Mouse (Mus musculus): ENCODE results near the gene Mbnl1. TPM values are rescaled to one million over a fixed set of nuclear protein-coding genes. Genes with fewer than 3 reads are reported as not detected.
"Not testable (repeated sequence)": the region's sequence is repeated elsewhere in the genome, so short reads cannot be mapped to it uniquely, and the experiment has no call there.

Gene Mbnl1
- 46.9 and 56.2 TPM in 2 replicates for polyA plus RNA-seq (2016; fragmentation: Nextera tagmentation; extraction: Ambion mirVana)

DNA sequence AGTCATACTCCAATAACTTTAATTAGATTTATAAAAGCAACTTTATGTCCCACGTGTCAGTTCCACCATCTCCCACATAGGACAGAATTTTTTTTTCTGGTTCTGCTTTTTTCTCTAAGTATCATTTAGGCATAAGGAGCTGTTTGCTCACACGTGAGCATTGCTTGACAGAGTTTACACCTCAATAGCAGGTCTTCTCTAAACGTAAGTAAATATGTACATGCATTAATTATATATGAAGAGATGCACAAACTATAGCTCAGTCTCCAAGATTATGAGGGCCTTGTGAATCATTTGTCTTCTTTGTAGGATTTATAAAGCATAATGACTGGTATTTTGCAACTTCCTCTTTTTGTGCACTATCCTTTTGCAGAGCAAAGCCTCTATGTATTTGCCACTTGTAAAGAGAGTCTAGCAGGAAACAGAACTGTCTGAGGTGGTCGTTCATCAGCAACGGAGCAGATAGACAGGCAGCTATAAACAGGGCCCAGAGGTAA, at the start of gene Mbnl1:
Mbnl1 (plus strand) TSS at position 150 of the 497 bp plus-strand sequence.
- Histone ChIP-seq H3K27me3 (no peaks in the 10 kb centered on the region), H3K9ac (no peak within 1 kb of the TSS), H3K36me3 (no peaks in the 10 kb centered on the region), H3K4me3 (no peak within 1 kb of the TSS), H3K4me2 (replicated peaks) (no peak within 1 kb of the TSS), H3K27ac (no peak within 1 kb of the TSS), H3K9me3 (replicated peaks) (no peaks in the 10 kb centered on the region), H3K4me1 (no peaks in the 10 kb centered on the region)
- WGBS: 73% methylated on average over 5 of the region's 5 CpGs
- no peak for ATAC-seq (ENCODE audit: low FRiP score)

DNA sequence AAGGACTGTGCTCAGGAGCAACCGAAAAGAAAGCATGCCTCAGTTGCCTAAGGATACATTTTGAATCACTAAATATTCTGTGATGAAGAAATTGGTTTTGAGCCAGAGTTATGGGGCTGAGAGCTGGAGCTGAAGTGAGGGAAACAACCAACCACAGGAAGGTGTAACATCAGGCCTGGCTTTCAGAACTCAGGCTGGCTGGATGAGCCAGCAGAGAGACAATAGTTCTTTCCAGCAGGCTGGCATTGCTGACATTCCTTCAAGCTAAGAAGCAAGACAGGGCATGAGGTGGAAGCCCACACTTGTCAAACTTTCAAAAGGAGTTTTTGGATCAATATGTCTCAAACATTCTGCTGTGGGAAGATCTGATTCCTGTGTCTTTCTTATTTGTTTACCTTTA, 48.5 kb upstream of the Mbnl1 start:
- H3K9ac ChIP-seq: no peak overlapping the region
- no peaks in the 10 kb centered on the region for H3K36me3 ChIP-seq
- H3K4me3 ChIP-seq: no peak overlapping the region
- WGBS: 87% methylated on average over 1 of the region's 1 CpGs
- no peak overlapping the region for H3K4me2 ChIP-seq (replicated peaks)
- ATAC-seq (ENCODE audit: low FRiP score): no peak
- H3K27me3 ChIP-seq: no peaks in the 10 kb centered on the region
- H3K4me1 ChIP-seq: no peaks in the 10 kb centered on the region
- H3K9me3 ChIP-seq (replicated peaks): no peaks in the 10 kb centered on the region
- H3K27ac ChIP-seq: no peak overlapping the region

DNA sequence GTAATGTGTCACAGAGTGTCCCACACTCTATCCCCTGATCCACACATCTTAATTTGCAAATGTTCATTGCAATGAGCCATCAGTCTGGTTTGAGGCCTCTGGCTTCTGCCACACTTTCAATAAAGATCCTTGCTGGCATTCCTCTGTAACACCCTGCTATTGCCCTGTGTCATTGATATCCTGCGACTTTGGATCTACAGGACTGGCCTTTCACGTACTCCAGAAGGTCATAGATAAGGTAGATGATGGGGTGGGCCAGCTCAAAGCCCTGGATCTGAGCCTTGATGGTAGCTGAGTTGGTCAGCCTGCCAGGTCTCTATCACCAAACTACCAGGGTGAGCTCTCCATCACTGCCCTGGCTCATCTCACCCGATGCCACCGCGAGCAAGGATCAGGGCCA, 43.6 kb upstream of the Mbnl1 start:
- no peak for ATAC-seq (ENCODE audit: low FRiP score)
- Histone ChIP-seq H3K4me1 (no peaks in the 10 kb centered on the region), H3K36me3 (no peaks in the 10 kb centered on the region), H3K4me3 (no peak overlapping the region), H3K9ac (no peak overlapping the region), H3K27ac (no peak overlapping the region), H3K9me3 (replicated peaks) (no peaks in the 10 kb centered on the region), H3K4me2 (replicated peaks) (no peak overlapping the region), H3K27me3 (no peaks in the 10 kb centered on the region)
- WGBS: 95% methylated on average over 5 of the region's 5 CpGs

DNA sequence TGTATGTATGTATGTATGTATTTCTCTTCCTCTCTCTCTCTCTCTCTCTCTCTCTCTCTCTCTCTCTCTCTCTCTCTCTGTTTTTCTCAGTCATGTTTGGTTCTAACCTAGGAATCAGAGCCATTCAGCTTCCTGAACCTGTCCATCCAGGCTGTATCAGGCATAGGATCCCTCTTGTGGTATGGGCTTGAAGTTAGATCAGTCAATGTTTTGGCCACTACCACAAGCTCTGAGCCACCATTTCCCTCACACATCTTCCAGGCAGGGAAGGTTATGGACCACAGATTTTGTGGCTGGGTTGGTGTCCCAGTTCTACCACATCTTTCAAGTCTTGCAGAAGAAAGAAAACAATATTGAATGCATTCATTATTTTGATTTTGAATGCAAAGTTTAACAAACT, 35.4 kb upstream of the Mbnl1 start:
- Histone ChIP-seq H3K4me2 (replicated peaks) (no peak overlapping the region), H3K9ac (no peak overlapping the region), H3K9me3 (replicated peaks) (no peaks in the 10 kb centered on the region), H3K4me1 (no peaks in the 10 kb centered on the region), H3K36me3 (no peaks in the 10 kb centered on the region), H3K4me3 (no peak overlapping the region), H3K27me3 (no peaks in the 10 kb centered on the region), H3K27ac (no peak overlapping the region)
- no peak for ATAC-seq (ENCODE audit: low FRiP score)

DNA sequence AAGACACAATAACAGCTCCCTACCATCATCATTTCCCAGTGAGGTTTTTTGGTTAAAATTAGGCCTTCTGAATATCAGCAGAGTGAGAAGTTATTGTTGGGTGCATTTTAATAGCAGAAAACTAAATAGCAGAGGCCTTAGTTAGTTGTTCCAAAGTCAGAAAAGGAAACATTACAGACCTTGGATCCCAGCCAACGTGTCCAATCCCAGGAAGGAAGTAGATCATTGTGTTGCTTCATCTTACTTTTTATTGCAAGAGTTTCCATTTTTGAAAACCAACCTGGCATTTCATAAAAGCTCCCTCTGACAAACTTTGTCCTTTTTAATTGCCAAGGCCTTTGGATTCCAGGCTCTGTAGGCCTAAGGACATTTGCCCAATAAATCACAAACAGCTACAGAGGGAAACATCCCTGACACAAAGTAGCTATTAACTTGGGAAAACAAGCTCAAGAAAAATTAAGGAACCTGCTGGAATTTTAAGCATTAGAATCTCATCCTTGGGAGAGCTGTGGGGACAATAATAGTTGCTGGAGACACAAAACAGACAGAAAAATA, 34.9 kb upstream of the Mbnl1 start:
- Histone ChIP-seq H3K9ac (no peak overlapping the region), H3K4me3 (no peak overlapping the region), H3K4me1 (no peaks in the 10 kb centered on the region), H3K9me3 (replicated peaks) (no peaks in the 10 kb centered on the region), H3K4me2 (replicated peaks) (no peak overlapping the region), H3K27ac (no peak overlapping the region), H3K27me3 (no peaks in the 10 kb centered on the region), H3K36me3 (no peaks in the 10 kb centered on the region)
- no peak for ATAC-seq (ENCODE audit: low FRiP score)
- WGBS: 84% methylated on average over 1 of the region's 1 CpGs

DNA sequence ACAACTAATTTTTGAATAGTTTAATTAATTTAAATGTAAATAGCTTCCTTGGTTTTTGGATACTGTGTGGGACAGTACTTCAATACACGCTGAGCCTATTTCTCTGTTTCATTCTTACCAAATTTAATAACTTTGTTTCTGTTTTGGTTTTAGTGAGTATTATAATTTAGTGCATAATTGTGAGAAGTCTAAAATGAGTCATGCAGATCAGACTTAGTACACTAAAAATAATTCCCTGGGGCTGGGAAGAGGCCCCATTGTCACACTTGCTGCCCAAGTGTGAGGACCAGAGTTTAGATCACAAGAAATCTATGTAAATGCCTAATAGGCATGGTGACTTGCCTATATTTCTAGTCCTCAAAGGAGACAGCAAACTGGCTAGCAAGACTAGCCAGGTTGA, 33.9 kb upstream of the Mbnl1 start:
- Histone ChIP-seq H3K4me1 (no peaks in the 10 kb centered on the region), H3K27ac (no peak overlapping the region), H3K4me2 (replicated peaks) (no peak overlapping the region), H3K9ac (no peak overlapping the region), H3K4me3 (no peak overlapping the region), H3K27me3 (no peaks in the 10 kb centered on the region), H3K36me3 (no peaks in the 10 kb centered on the region), H3K9me3 (replicated peaks) (no peaks in the 10 kb centered on the region)
- no peak for ATAC-seq (ENCODE audit: low FRiP score)
- WGBS: 92% methylated on average over 1 of the region's 1 CpGs

DNA sequence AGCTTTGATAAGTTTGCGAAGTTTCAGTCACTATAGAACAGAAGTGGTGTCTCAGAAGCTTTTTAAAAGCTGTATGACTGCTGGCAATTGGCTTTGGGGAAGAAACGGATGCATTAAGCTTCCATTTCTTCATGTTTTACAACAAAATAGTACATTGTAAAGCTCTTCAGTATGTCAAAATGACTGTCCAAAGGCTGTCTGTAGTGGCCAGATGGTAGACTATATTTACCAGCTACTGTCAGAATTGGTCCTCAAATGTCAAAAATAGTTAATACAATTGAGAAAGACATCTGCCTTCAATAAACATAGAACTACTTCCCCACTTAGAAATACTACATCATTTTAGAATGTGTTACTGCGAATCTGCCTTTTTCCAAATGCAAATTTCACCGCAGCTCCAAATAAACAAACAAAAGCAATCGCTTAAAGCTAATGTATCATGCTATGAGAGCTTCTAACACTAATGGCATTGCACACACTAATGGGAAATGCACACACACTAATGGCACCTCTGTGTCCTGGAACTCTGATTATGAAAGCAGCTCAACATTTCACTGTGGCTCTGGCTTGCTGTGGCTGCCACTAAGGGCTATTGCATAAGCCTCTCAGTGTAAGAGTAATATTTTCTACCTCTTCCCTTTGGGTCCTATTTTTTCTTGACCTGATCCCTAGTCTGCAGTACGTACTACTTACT, 10.7 kb upstream of the Mbnl1 start:
- no peaks in the 10 kb centered on the region for H3K9me3 ChIP-seq (replicated peaks)
- H3K4me1 ChIP-seq: no peaks in the 10 kb centered on the region
- H3K36me3 ChIP-seq: no peaks in the 10 kb centered on the region
- H3K27me3 ChIP-seq: no peaks in the 10 kb centered on the region
- H3K9ac ChIP-seq: no peak overlapping the region
- no peak overlapping the region for H3K27ac ChIP-seq
- ATAC-seq (ENCODE audit: low FRiP score): no peak; the same call in 1 of the 2 replicates
- WGBS: 85% methylated on average over 6 of the region's 6 CpGs
- no peak overlapping the region for H3K4me3 ChIP-seq
- H3K4me2 ChIP-seq (replicated peaks): no peak overlapping the region

DNA sequence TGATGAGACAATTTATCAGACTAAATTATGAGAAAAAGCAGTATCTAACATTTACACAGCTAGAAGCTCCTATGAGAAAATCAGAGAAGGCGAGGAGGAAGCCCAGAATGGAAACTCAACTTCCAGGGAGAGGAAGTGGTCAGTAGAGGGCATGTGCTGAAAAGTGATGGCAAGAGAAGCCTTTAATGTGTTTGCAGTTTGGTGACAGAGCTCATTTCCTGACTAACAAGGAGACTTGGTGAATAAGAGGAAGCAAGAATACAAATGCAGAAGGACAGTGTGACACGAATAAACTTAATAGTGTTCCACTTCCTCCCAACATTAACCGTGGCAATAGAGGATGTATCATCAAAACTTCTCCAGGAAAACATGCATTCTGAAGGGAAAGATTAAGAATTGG, 4.0 kb upstream of the Mbnl1 start:
- not testable (repeated sequence) for H3K9me3 ChIP-seq (replicated peaks); H3K36me3 ChIP-seq; H3K4me1 ChIP-seq; ATAC-seq (ENCODE audit: low FRiP score); H3K9ac ChIP-seq; H3K4me3 ChIP-seq; H3K27me3 ChIP-seq; H3K4me2 ChIP-seq (replicated peaks); H3K27ac ChIP-seq
- WGBS: 77% methylated on average over 2 of the region's 3 CpGs

DNA sequence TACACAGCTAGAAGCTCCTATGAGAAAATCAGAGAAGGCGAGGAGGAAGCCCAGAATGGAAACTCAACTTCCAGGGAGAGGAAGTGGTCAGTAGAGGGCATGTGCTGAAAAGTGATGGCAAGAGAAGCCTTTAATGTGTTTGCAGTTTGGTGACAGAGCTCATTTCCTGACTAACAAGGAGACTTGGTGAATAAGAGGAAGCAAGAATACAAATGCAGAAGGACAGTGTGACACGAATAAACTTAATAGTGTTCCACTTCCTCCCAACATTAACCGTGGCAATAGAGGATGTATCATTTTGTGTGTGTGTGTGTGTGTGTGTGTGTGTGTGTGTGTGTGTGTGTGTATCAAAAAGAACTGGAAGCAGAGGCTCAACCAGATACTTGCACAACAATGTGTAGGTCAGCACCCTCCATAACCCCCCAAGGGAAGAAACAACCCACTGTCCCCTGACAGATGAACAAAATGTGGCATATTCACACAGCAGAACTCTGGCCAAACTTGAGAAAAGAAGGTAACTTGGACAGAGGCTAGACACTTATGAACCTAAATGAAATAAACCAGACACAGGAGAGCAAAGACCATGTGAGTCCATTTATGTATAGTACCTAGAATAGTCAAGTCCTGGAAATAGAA, 3.3 kb upstream of the Mbnl1 start:
- not testable (repeated sequence) for H3K27me3 ChIP-seq; H3K9me3 ChIP-seq (replicated peaks); H3K9ac ChIP-seq; H3K4me1 ChIP-seq; H3K4me3 ChIP-seq; H3K36me3 ChIP-seq; H3K27ac ChIP-seq; ATAC-seq (ENCODE audit: low FRiP score); H3K4me2 ChIP-seq (replicated peaks)
- WGBS: 87% methylated on average over 2 of the region's 3 CpGs

DNA sequence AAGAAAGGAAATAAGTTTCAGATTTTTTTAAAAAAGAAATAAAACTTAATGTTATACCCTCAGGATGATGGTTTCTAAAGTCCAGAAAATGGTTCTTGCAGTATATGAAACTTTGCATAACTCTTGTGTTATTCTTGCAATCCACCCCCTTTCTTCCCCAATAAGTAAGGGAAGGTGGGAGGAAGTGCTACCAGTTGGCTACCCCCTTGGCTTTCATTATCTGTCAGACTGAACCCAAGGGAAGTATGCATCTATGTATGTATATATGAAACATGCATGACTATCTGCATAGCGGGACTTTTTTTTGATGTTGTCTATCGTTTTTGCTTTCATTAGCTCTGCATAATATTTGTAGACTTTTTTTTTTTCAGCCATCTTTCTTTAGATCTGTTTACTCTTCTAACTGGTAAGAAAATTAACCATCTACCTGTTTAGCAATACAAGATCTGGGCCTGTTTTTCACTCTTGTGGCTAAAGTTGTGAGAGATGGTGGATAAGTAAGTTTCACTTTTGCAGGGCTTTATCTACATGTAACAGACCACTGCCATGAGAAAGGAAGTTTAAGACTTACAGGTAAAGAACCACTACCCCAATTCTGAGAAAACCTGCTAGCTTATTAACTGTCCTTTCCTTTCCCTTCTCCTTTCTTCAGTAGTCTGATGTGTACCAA, 484 bp upstream of the Mbnl1 start:
- Histone ChIP-seq H3K27me3 (no peaks in the 10 kb centered on the region), H3K9ac (no peak overlapping the region), H3K4me1 (no peaks in the 10 kb centered on the region), H3K36me3 (no peaks in the 10 kb centered on the region), H3K9me3 (replicated peaks) (no peaks in the 10 kb centered on the region), H3K4me2 (replicated peaks) (no peak overlapping the region), H3K4me3 (no peak overlapping the region), H3K27ac (no peak overlapping the region)
- WGBS: 82% methylated on average over 2 of the region's 2 CpGs
- ATAC-seq (ENCODE audit: low FRiP score): no peak

DNA sequence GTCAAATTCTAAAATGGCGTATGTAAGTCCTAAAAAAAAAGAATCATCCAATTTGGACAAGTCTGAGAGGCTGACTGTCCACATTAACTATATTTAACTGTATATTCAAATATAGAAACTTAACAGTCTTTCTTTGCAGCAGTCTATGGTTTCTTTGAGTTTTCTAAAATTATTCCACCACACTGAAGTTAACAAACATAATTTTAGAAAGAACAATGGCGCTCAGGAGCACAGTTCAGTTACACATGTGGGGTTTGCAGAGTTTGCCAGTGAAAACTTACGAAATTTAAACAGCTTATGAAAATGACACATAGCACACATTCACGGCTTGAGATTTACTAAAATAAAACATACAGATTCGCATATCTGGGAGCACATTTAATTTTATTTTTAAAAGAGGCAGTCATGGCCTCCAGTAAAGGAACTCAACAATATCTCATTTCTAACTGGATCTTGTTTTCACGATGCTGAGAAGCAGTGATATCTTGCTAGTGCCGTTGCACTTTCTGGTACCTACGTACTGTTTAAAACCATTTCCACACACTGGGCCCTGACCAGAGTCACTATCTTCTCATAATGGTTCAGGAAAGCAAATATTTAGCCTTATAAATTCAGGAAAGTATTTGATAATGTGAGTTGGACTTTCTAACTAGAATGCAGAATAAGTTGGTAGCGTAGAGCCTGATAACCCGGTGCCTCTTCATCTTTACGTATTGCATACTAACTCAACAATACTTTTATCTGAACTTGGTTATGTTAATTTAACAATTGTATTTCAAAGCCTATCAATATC, 1.4 kb downstream of the Mbnl1 start:
- WGBS: 94% methylated on average over 11 of the region's 11 CpGs

DNA sequence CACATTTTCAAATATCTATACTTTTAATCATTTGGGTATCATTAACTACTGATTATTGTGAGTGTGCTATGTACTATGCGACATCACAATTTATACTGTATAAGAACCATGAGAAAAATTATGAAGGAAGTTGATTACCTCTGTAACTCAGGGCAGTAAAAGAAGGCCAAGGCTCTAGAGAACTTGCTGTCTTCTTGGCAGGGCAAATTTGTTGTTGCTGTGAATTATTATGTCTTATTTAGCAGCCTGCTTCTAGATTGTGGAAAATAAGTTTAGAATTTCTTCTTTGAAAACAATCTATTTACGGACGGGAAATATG, 2.0 kb downstream of the Mbnl1 start:
- no peak for ATAC-seq (ENCODE audit: low FRiP score)
- H3K4me2 ChIP-seq (replicated peaks): no peak overlapping the region
- no peaks in the 10 kb centered on the region for H3K9me3 ChIP-seq (replicated peaks)
- no peak overlapping the region for H3K4me3 ChIP-seq
- H3K9ac ChIP-seq: no peak overlapping the region
- H3K27ac ChIP-seq: no peak overlapping the region
- H3K4me1 ChIP-seq: no peaks in the 10 kb centered on the region
- H3K27me3 ChIP-seq: no peaks in the 10 kb centered on the region
- no peaks in the 10 kb centered on the region for H3K36me3 ChIP-seq
- WGBS: 79% methylated on average over 3 of the region's 3 CpGs

More for the DNA sequence above, 1.4 kb downstream of the Mbnl1 start:
- no peak overlapping the region for H3K9ac ChIP-seq
- no peaks in the 10 kb centered on the region for H3K4me1 ChIP-seq
- no peak overlapping the region for H3K27ac ChIP-seq
- H3K27me3 ChIP-seq: no peaks in the 10 kb centered on the region
- no peak for ATAC-seq (ENCODE audit: low FRiP score)
- no peaks in the 10 kb centered on the region for H3K36me3 ChIP-seq
- no peaks in the 10 kb centered on the region for H3K9me3 ChIP-seq (replicated peaks)
- no peak overlapping the region for H3K4me3 ChIP-seq
- H3K4me2 ChIP-seq (replicated peaks): no peak overlapping the region
